Mouse (Mus musculus) lung, postnatal 0 days (tissue): ENCODE data around the gene Skor1. TPM values are rescaled to one million over a fixed set of nuclear protein-coding genes. Genes with fewer than 3 reads are reported as not detected.

Source experiments
- ATAC-seq: fragments of 200-750 bp; cut with Nextera tagmentation; 2 replicates; pipeline ENCODE4 v1.8.0; 2017; ENCODE audit warnings: moderate library complexity
- DNase-seq: peaks from one replicate; pipeline ENCODE4 v3.0.0-alpha.2; 2016; ENCODE audit warnings: low spot score
- H3K27ac ChIP-seq: fragments of 300-500 bp; sonication (generic); 2 replicates; pipeline ENCODE4 v1.5.1; 2014; ENCODE audit warnings: antibody characterized with exemption, mild to moderate bottlenecking, low read length, mixed read lengths
- H3K27me3 ChIP-seq: fragments of 300-500 bp; sonication (generic); replicated peaks from 2 replicates; pipeline ENCODE4 v1.6.1; 2014; ENCODE audit warnings: low read length, mixed read lengths; ENCODE audit not compliant: insufficient read depth
- H3K36me3 ChIP-seq: fragments of 300-500 bp; sonication (generic); 2 replicates; pipeline ENCODE4 v1.6.1; 2014; ENCODE audit warnings: low read length, mixed read lengths; ENCODE audit not compliant: insufficient read depth
- H3K4me1 ChIP-seq: fragments of 300-500 bp; sonication (generic); 2 replicates; pipeline ENCODE4 v1.6.1; 2014; ENCODE audit warnings: antibody characterized with exemption, low read depth, low read length, mixed read lengths; ENCODE audit not compliant: insufficient read depth
- H3K4me2 ChIP-seq: fragments of 300-500 bp; sonication (generic); replicated peaks from 2 replicates; pipeline ENCODE4 v1.6.1; 2014; ENCODE audit warnings: low read depth, mild to moderate bottlenecking, low read length, moderate library complexity, mixed read lengths
- H3K4me3 ChIP-seq: fragments of 300-500 bp; sonication (generic); 2 replicates; pipeline ENCODE4 v1.5.1; 2014; ENCODE audit warnings: low read depth, low read length
- H3K9ac ChIP-seq: fragments of 300-500 bp; sonication (generic); replicated peaks from 2 replicates; pipeline ENCODE4 v1.6.1; 2014; ENCODE audit warnings: low read depth, mild to moderate bottlenecking
- H3K9me3 ChIP-seq: fragments of 300-500 bp; sonication (generic); 2 replicates; pipeline ENCODE4 v1.6.1; 2016; ENCODE audit warnings: low read length, mixed read lengths
- CTCF ChIP-seq: IDR thresholded peaks from 2 replicates; pipeline ENCODE4 v1.5.1; 2016; ENCODE audit warnings: antibody characterized with exemption, mild to moderate bottlenecking
- EP300 ChIP-seq: IDR thresholded peaks from 2 replicates; pipeline ENCODE4 v1.6.1; 2016; ENCODE audit warnings: antibody characterized with exemption, mild to moderate bottlenecking, control low read depth
- whole genome bisulfite sequencing: fragments of 180-500 bp; shearing (Covaris S2); extraction: QIAGEN DNeasy Blood & Tissue Kit; methylation state at CpG from one replicate; pipeline ENCODE4 v1.1.7; 2014; 5-methylcytosine and 5-hydroxymethylcytosine counted together
- polyA plus RNA-seq: library from polyadenylated mRNA; unstranded; fragments of >200 nt; fragmentation: Nextera tagmentation; extraction: Ambion mirVana; gene quantifications from 2 replicates; pipeline ENCODE4 v1.2.1, GENCODE M21; 2015

Skor1 gene
- polyA plus RNA-seq, 1 experiment from 2014 or later = 0.04 TPM

GRCm38 (mm10) chr9:63187310-63187709 lies 38.5 kb upstream of the Skor1 start:
- H3K9ac ChIP-seq = no peak overlapping the region
- H3K4me2 ChIP-seq = no peak overlapping the region
- 40% methylated on average over 7 of the region's 7 CpGs for WGBS
- DNase-seq (no peak), ATAC-seq (no peak)
- no peaks in the 10 kb centered on the region for H3K4me1 ChIP-seq
- H3K27me3 ChIP-seq = no peaks in the 10 kb centered on the region
- no peaks in the 10 kb centered on the region for H3K9me3 ChIP-seq
- no peak overlapping the region for H3K4me3 ChIP-seq
- H3K27ac ChIP-seq = no peak overlapping the region
- H3K36me3 ChIP-seq = no peaks in the 10 kb centered on the region
- TF ChIP-seq EP300 (no peak), CTCF (no peak)

DNA sequence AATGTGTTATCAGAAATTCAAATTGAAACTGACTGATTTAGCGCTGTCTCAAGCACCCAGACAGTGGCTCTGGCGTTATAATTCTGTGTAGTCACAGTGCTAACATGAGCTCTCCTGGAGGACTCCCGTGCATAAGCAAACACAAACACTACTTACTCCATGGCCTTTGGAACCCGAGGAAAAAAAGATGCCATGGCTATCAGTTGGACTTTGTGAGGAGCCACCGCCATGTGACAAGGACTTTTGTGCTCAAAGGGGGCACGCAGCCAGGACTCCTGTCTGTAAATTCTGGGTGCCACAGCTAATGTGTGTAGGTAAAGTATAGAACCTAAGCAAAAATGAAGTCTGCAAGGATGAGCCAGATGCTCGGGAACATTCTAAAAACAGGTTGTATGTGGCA lies 36.5 kb upstream of the Skor1 start:
- TF ChIP-seq CTCF (no peak), EP300 (no peak)
- Histone ChIP-seq H3K36me3 (no peaks in the 10 kb centered on the region), H3K9me3 (no peaks in the 10 kb centered on the region), H3K27me3 (no peaks in the 10 kb centered on the region), H3K4me1 (no peaks in the 10 kb centered on the region), H3K9ac (no peak overlapping the region), H3K27ac (no peak overlapping the region), H3K4me3 (no peak overlapping the region), H3K4me2 (no peak overlapping the region)
- ATAC-seq (no peak), DNase-seq (no peak)
- WGBS = 69% methylated on average over 7 of the region's 7 CpGs

DNA sequence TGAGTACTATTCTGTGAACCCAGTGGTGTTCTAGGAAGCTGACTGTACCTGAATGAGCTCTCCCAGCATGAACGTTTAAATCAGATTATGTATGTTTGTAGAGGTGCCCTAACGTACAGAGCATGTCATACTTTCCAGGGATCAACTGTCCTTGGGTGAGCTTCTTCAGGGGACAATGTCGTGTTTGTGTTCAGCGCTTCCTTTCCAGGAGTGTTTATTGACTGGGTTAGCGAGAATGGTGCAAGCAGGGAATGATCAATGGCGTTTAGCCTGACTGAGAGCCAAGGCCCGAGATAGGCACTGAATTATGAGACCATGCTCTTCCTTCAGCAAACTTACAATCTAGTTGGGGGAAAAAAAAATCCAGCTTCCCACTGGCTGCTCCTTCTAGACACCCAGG lies 35.1 kb upstream of the Skor1 start:
- Histone ChIP-seq H3K9ac (no peak overlapping the region), H3K9me3 (no peaks in the 10 kb centered on the region), H3K4me2 (no peak overlapping the region), H3K4me3 (no peak overlapping the region), H3K36me3 (no peaks in the 10 kb centered on the region), H3K27me3 (no peaks in the 10 kb centered on the region), H3K4me1 (no peaks in the 10 kb centered on the region), H3K27ac (no peak overlapping the region)
- ATAC-seq (no peak), DNase-seq (no peak)
- 54% methylated on average over 7 of the region's 7 CpGs for WGBS
- TF ChIP-seq EP300 (no peak), CTCF (no peak)

- WGBS = 63% methylated on average over 14 of the region's 14 CpGs
- no peaks in the 10 kb centered on the region for H3K4me1 ChIP-seq
- ATAC-seq (no peak), DNase-seq (no peak)
- no peak overlapping the region for H3K27ac ChIP-seq
- no peaks in the 10 kb centered on the region for H3K36me3 ChIP-seq
- no peak overlapping the region for H3K4me2 ChIP-seq
- no peak for TF ChIP-seq EP300
- TF ChIP-seq CTCF = no peak
- H3K27me3 ChIP-seq = no peaks in the 10 kb centered on the region
- no peak overlapping the region for H3K4me3 ChIP-seq
- H3K9me3 ChIP-seq = no peaks in the 10 kb centered on the region
- H3K9ac ChIP-seq = no peak overlapping the region
These were observed 33.7 kb upstream of the Skor1 start for GRCm38 (mm10) chr9:63182306-63182960.

DNA sequence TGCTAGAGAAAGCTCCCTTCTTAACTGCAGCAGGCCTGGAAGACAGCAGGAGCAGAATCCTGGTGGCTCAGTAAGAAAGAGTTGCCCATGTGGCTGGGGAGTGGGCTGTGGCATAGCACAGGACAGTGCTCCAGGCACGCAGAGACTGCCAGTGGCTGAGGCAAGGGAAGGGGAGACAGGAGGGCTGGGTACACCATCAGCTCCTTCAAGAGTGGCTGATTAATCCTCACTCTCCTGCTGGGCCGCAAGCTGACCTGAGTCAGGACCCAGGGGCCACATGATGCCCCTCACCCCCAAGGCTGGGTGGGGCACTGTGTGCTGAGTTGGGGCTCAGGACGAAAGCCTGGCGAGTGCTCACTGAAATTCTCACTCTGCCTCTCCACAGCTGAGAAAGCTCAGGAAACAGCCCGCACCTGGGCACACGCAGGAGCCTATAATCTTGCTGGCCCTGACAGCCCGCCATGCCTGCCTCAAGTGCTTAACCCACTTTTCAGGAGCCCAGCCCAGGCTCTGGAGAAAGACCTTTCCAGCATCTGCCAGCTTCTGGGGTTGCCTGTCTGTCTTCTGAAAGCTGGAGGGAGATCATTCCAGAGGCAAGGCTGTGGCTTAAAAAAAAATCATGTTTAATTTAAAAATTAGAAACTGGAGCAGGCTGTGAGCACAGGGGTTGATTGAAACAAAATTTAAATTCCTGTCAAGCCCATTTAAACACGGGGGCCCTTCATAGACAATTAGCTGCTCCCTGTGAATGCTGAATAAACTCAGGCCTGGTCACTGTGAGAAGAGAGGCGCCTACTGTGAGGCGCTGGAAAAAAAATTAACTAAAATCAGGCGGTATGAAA lies 32.8 kb upstream of the Skor1 start:
- Histone ChIP-seq H3K27ac (no peak overlapping the region), H3K9me3 (no peaks in the 10 kb centered on the region), H3K4me2 (no peak overlapping the region), H3K4me1 (no peaks in the 10 kb centered on the region), H3K27me3 (no peaks in the 10 kb centered on the region), H3K9ac (no peak overlapping the region), H3K36me3 (no peaks in the 10 kb centered on the region), H3K4me3 (no peak overlapping the region)
- WGBS = 63% methylated on average over 11 of the region's 11 CpGs
- TF ChIP-seq CTCF = no peak
- no peak for ATAC-seq
- DNase-seq = no peak

- no peak overlapping the region for H3K9ac ChIP-seq
- no peak overlapping the region for H3K27ac ChIP-seq
- no peaks in the 10 kb centered on the region for H3K9me3 ChIP-seq
- no peak for ATAC-seq
- no peaks in the 10 kb centered on the region for H3K36me3 ChIP-seq
- no peaks in the 10 kb centered on the region for H3K27me3 ChIP-seq
- no peak overlapping the region for H3K4me3 ChIP-seq
- H3K4me2 ChIP-seq = no peak overlapping the region
- DNase-seq = no peak
- WGBS = 70% methylated on average over 8 of the region's 8 CpGs
- TF ChIP-seq EP300 = no peak
- no peak for TF ChIP-seq CTCF
- H3K4me1 ChIP-seq = no peaks in the 10 kb centered on the region
These were observed 29.5 kb upstream of the Skor1 start for GRCm38 (mm10) chr9:63178296-63178695.
